Mouse (Mus musculus): ENCODE results near the gene Gga1.

Gga1 gene

GRCm38 (mm10) chr15:78876991-78877809 is at the start of gene Gga1:
Gene Gga1, plus strand, starts transcription at chr15:78877190.
- peak; percentile 91 for DNase-seq

GRCm38 (mm10) chr15:78828315-78828714 is 48.7 kb upstream of the Gga1 start:
- DNase-seq = no peak

GRCm38 (mm10) chr15:78829636-78830035 is 47.4 kb upstream of the Gga1 start:
- DNase-seq = no peak

GRCm38 (mm10) chr15:78830742-78831719 is 46.0 kb upstream of the Gga1 start:
- no peak for DNase-seq

GRCm38 (mm10) chr15:78831720-78832657 is 45.0 kb upstream of the Gga1 start:
- peak; percentile 62 for DNase-seq

GRCm38 (mm10) chr15:78832701-78833123 is 44.3 kb upstream of the Gga1 start:
- no peak for DNase-seq

- DNase-seq = peak; percentile 59
These were observed 43.4 kb upstream of the Gga1 start for GRCm38 (mm10) chr15:78833582-78833981.

GRCm38 (mm10) chr15:78834233-78835005 is 42.6 kb upstream of the Gga1 start:
- no peak for DNase-seq

GRCm38 (mm10) chr15:78835200-78836085 is 41.5 kb upstream of the Gga1 start:
- DNase-seq = peak; percentile 62

GRCm38 (mm10) chr15:78836086-78836621 is 40.8 kb upstream of the Gga1 start:
- DNase-seq = no peak

GRCm38 (mm10) chr15:78839744-78840143 is 37.2 kb upstream of the Gga1 start:
- no peak for DNase-seq

- peak; percentile 47 for DNase-seq
These were observed 36.7 kb upstream of the Gga1 start for GRCm38 (mm10) chr15:78840241-78840640.

GRCm38 (mm10) chr15:78840751-78841150 is 36.2 kb upstream of the Gga1 start:
- DNase-seq = no peak

GRCm38 (mm10) chr15:78841161-78841790 is 35.7 kb upstream of the Gga1 start:
- DNase-seq = no peak

- peak; percentile 43 for DNase-seq
These were observed 34.4 kb upstream of the Gga1 start, which contains the start of gene Cdc42ep1 for GRCm38 (mm10) chr15:78842371-78843163. Gene Cdc42ep1, plus strand, starts transcription at chr15:78842624.

GRCm38 (mm10) chr15:78843581-78844469 is 33.2 kb upstream of the Gga1 start:
- DNase-seq = no peak

GRCm38 (mm10) chr15:78844791-78845190 is 32.2 kb upstream of the Gga1 start:
- DNase-seq = no peak

- no peak for DNase-seq
These were observed 31.7 kb upstream of the Gga1 start for GRCm38 (mm10) chr15:78845321-78845720.

Measured in liver (tissue).